Mouse (Mus musculus) forebrain, embryonic 14.5 days (tissue): Measurements from ENCODE around the gene Ank2. TPM values are rescaled to one million over a fixed set of nuclear protein-coding genes. Genes with fewer than 3 reads are reported as not detected.

Experiments
- ATAC-seq: fragments of 200-750 bp; cut with Nextera tagmentation; 2 replicates; pipeline ENCODE4 v1.8.0; 2017; ENCODE audit warnings: mild to moderate bottlenecking, moderate library complexity
- DNase-seq: peaks from one replicate; pipeline ENCODE4 v3.0.0-alpha.2; 2015; ENCODE audit warnings: low spot score
- H3K27ac ChIP-seq: fragments of 300-500 bp; sonication (generic); 2 replicates; pipeline ENCODE4 v1.5.1; 2014; ENCODE audit warnings: low read depth, mild to moderate bottlenecking, control low read depth, low read length, moderate library complexity
- H3K27me3 ChIP-seq: fragments of 300-500 bp; sonication (generic); replicated peaks from 2 replicates; pipeline ENCODE4 v1.6.1; 2014; ENCODE audit warnings: low read length, control low read depth, mixed read lengths; ENCODE audit not compliant: control insufficient read depth, insufficient read depth
- H3K36me3 ChIP-seq: fragments of 300-500 bp; sonication (generic); 2 replicates; pipeline ENCODE4 v1.6.1; 2014; ENCODE audit warnings: low read length, control low read depth; ENCODE audit not compliant: control insufficient read depth, insufficient read depth
- H3K4me1 ChIP-seq: fragments of 300-500 bp; sonication (generic); 2 replicates; pipeline ENCODE4 v1.6.1; 2014; ENCODE audit warnings: antibody characterized with exemption, low read length, control low read depth; ENCODE audit not compliant: control insufficient read depth, insufficient read depth
- H3K4me2 ChIP-seq: fragments of 300-500 bp; sonication (generic); 2 replicates; pipeline ENCODE4 v1.6.1; 2014; ENCODE audit warnings: mild to moderate bottlenecking, control low read depth, low read length
- H3K4me3 ChIP-seq: fragments of 300-500 bp; sonication (generic); 2 replicates; pipeline ENCODE4 v1.5.1; 2014; ENCODE audit warnings: low read depth, low read length, control low read depth
- H3K9ac ChIP-seq: fragments of 300-500 bp; sonication (generic); 2 replicates; pipeline ENCODE4 v1.6.1; 2014; ENCODE audit warnings: mild to moderate bottlenecking, low read length, control low read depth, moderate library complexity
- H3K9me3 ChIP-seq: fragments of 300-500 bp; sonication (generic); replicated peaks from 2 replicates; pipeline ENCODE4 v1.6.1; 2016; ENCODE audit warnings: low read length, control low read depth, mixed read lengths; ENCODE audit not compliant: control insufficient read depth
- WGBS: fragments of 180-500 bp; shearing (Covaris S2); extraction: QIAGEN DNeasy Blood & Tissue Kit; methylation state at CpG from one replicate; pipeline ENCODE4 v1.1.7; 2014; 5-methylcytosine and 5-hydroxymethylcytosine counted together
- polyA plus RNA-seq: library from polyadenylated mRNA; unstranded; fragments of >200 nt; fragmentation: Nextera tagmentation; extraction: Ambion mirVana; gene quantifications from 2 replicates; pipeline ENCODE4 v1.2.1, GENCODE M21; 2014

The Ank2 gene
- polyA plus RNA-seq, 1 experiment from 2014 or later: 61.8 TPM

DNA sequence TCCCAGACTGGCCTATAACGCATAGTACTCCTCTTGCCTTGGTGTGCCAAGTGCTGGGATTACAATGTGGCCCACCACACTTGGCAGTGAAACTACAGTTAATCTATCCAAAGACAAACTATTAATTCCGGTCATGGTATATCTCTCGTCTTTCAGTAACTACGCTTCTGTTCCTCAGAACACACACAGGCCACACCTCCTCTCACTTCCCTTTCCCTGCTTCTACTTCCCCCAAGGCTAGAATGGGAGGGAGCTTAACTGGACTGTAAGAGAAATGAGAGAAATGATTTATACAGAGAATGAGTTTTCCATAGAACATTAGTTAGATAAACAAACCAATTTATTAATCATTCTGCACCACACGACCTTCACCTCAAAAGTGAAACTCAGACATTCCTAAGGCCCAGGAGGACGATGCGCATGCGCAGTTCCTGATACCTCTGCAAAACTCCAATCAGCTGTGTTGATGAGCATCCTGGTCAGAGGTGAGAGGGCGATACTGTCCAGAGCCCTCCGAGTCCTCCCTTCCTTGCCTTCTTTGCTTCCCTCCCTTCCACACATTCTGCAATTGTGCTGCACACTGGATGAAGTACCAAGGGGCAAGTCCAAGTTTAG, 206.2 kb downstream of the Ank2 start:
- H3K27ac ChIP-seq: peak overlapping the region; percentile 68; the same call in 1 of the 2 replicates
- no peaks in the 10 kb centered on the region for H3K9me3 ChIP-seq
- DNase-seq: no peak
- no peaks in the 10 kb centered on the region for H3K36me3 ChIP-seq
- H3K27me3 ChIP-seq: no peaks in the 10 kb centered on the region
- H3K4me1 ChIP-seq: peaks cover 18% of the 10 kb centered on the region
- no peak overlapping the region for H3K4me2 ChIP-seq
- H3K4me3 ChIP-seq: no peak overlapping the region
- 90% methylated on average over 10 of the region's 10 CpGs for WGBS
- ATAC-seq: no peak
- H3K9ac ChIP-seq: no peak overlapping the region

DNA sequence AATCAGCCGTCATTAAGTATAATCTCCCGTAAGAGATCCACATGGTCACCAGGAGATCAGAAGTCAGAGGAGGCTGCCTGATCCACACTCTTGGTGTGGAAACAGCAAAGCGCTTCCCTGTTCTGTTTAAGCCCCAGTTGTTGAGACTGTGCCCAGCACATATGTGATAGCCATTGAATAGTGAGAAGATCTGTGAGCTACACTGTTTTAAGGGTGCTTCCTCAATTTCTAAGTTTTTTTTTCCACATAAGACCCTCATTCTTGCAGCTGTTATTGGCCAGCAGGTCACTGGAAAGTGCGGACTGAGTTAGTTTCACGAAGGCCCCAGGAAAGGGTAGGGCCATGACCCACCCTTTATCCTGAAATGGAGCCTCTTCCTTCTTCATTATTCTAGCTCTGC, 216.9 kb downstream of the Ank2 start:
- ATAC-seq (no peak), DNase-seq (no peak)
- H3K27ac ChIP-seq: no peak overlapping the region
- no peak overlapping the region for H3K9ac ChIP-seq
- H3K4me1 ChIP-seq: no peaks in the 10 kb centered on the region
- H3K27me3 ChIP-seq: no peaks in the 10 kb centered on the region
- no peak overlapping the region for H3K4me2 ChIP-seq
- WGBS: 91% methylated on average over 5 of the region's 5 CpGs
- H3K4me3 ChIP-seq: no peak overlapping the region
- no peaks in the 10 kb centered on the region for H3K9me3 ChIP-seq
- H3K36me3 ChIP-seq: no peaks in the 10 kb centered on the region

- Histone ChIP-seq H3K4me3 (no peak overlapping the region), H3K27me3 (no peaks in the 10 kb centered on the region), H3K9me3 (no peaks in the 10 kb centered on the region), H3K4me2 (no peak overlapping the region), H3K27ac (no peak overlapping the region), H3K4me1 (no peaks in the 10 kb centered on the region), H3K9ac (no peak overlapping the region), H3K36me3 (no peaks in the 10 kb centered on the region)
- ATAC-seq: no peak
- 93% methylated on average over 3 of the region's 3 CpGs for WGBS
- no peak for DNase-seq
Measured at GRCm38 (mm10) chr3:127281390-127281789, 217.8 kb downstream of the Ank2 start.

DNA sequence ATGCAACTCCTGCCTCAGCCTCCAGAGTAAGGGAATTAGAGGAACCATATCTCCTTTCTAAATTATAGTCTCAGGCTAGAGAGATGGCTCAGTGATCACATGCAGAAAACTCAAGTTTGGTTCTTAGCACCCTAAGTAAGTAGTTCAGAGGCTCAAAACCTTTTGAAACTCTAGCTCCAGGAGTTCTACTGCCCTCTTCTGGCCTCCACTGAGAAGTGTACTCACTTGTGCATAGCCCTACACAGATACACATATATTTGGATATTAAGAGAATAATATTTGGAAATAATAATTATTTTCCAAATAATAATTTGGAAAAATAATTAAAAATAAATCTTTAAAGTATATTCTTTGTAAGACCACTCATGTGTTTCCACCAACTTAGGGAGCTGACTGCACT, 218.8 kb downstream of the Ank2 start:
- Histone ChIP-seq H3K9ac (no peak overlapping the region), H3K36me3 (no peaks in the 10 kb centered on the region), H3K9me3 (no peaks in the 10 kb centered on the region), H3K27me3 (no peaks in the 10 kb centered on the region), H3K4me1 (no peaks in the 10 kb centered on the region), H3K27ac (no peak overlapping the region), H3K4me3 (no peak overlapping the region), H3K4me2 (no peak overlapping the region)
- DNase-seq: no peak
- ATAC-seq: no peak

DNA sequence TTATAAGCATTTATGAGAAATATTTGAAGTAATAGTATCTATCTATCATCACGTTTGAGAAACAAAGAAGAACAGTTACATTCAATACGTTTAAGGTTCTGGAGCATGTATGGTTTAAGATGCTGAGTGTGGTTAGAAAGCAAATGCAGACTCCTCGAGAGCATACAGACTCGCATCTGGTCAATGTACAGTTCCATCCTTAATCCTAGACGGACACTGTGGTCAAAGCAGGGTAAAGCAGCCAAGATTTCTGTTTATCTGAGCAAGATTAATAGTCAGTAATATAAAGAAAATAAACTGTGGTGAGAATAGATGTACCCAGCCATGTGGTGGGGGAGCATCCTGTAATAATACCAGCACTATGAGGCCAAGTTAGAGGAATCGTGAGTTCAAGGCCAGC, 223.2 kb downstream of the Ank2 start:
- no peak overlapping the region for H3K27ac ChIP-seq
- H3K4me1 ChIP-seq: no peaks in the 10 kb centered on the region
- no peaks in the 10 kb centered on the region for H3K27me3 ChIP-seq
- H3K9me3 ChIP-seq: no peaks in the 10 kb centered on the region
- DNase-seq (no peak), ATAC-seq (no peak)
- 88% methylated on average over 6 of the region's 6 CpGs for WGBS
- H3K9ac ChIP-seq: no peak overlapping the region
- no peak overlapping the region for H3K4me3 ChIP-seq
- H3K4me2 ChIP-seq: no peak overlapping the region
- H3K36me3 ChIP-seq: no peaks in the 10 kb centered on the region

- H3K36me3 ChIP-seq: no peaks in the 10 kb centered on the region
- no peak for DNase-seq
- no peak overlapping the region for H3K9ac ChIP-seq
- no peak overlapping the region for H3K27ac ChIP-seq
- no peak for ATAC-seq
- no peak overlapping the region for H3K4me3 ChIP-seq
- 0 out of 2 replicates have a peak, but pooled peaks cover 2% of the 10 kb centered on the region for H3K4me1 ChIP-seq
- no peaks in the 10 kb centered on the region for H3K9me3 ChIP-seq
- 91% methylated on average over 12 of the region's 12 CpGs for WGBS
- H3K4me2 ChIP-seq: no peak overlapping the region
- H3K27me3 ChIP-seq: no peaks in the 10 kb centered on the region
Measured at GRCm38 (mm10) chr3:127272801-127273200, 226.3 kb downstream of the Ank2 start.

DNA sequence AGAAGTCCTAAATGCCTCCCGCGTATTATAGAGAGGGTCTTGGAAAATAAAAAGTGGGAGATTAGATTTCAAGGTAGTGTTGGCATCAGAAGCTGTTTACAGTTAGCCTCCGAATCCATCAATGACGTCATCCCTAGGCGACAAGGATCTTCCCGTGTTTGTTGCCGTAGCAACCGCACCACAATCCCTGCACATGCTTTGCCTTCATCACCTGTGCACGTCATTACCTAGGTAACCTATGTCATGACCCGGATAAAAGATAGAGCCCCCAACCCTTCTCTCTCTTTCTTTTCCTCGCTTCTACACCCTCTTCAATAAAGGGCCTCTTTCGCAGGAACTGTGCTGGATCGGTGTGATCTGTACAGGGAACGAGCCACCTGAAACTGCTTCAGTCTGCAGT, 229.5 kb downstream of the Ank2 start:
- Histone ChIP-seq H3K36me3 (no peaks in the 10 kb centered on the region), H3K4me1 (0 out of 2 replicates have a peak, but pooled peaks cover 2% of the 10 kb centered on the region), H3K27ac (no peak overlapping the region), H3K9ac (no peak overlapping the region), H3K4me3 (no peak overlapping the region), H3K9me3 (no peaks in the 10 kb centered on the region), H3K4me2 (no peak overlapping the region), H3K27me3 (no peaks in the 10 kb centered on the region)
- DNase-seq: no peak
- no peak for ATAC-seq
- 75% methylated on average over 14 of the region's 14 CpGs for WGBS

GRCm38 (mm10) chr3:127267846-127268245, 231.3 kb downstream of the Ank2 start:
- DNase-seq (peak; percentile 62), ATAC-seq (peak; percentile 78)
- no peak overlapping the region for H3K27ac ChIP-seq
- peak overlapping the region; percentile 22; the same call in 1 of the 2 replicates for H3K9ac ChIP-seq
- H3K4me3 ChIP-seq: no peak overlapping the region
- H3K36me3 ChIP-seq: no peaks in the 10 kb centered on the region
- no peak overlapping the region for H3K4me2 ChIP-seq
- no peaks in the 10 kb centered on the region for H3K9me3 ChIP-seq
- H3K4me1 ChIP-seq: 0 out of 2 replicates have a peak, but pooled peaks cover 2% of the 10 kb centered on the region
- no peaks in the 10 kb centered on the region for H3K27me3 ChIP-seq
- 35% methylated on average over 6 of the region's 6 CpGs for WGBS

- Histone ChIP-seq H3K36me3 (no peaks in the 10 kb centered on the region), H3K4me3 (no peak overlapping the region), H3K4me1 (0 out of 2 replicates have a peak, but pooled peaks cover 7% of the 10 kb centered on the region), H3K27me3 (no peaks in the 10 kb centered on the region), H3K27ac (no peak overlapping the region), H3K9ac (no peak overlapping the region), H3K9me3 (no peaks in the 10 kb centered on the region), H3K4me2 (no peak overlapping the region)
- WGBS: 75% methylated on average over 5 of the region's 5 CpGs
- ATAC-seq (peak; percentile 32; the same call in 1 of the 2 replicates), DNase-seq (peak; percentile 63)
Measured at GRCm38 (mm10) chr3:127265732-127266131, 233.4 kb downstream of the Ank2 start.
